In the genomic region with DNA sequence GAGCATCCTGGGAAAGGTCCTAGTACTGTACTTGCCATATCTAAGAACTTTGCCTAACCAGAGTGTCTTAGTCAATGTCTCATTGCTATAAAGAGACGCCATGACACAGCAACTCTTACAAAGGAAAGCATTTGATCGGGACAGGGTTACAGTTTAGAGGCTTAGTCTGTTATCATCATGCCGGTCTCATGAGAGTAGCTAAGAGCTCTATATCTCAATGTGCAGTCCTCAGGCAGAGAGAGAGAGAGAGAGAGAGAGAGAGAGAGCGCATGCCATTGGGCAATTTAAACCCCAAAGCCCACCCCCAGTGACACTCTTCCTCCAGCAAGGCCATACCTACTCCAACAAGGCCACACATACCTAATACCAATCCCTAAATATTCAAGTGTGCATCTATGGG, we compare ENCODE assay signal across 12 mouse cellular contexts.
"Had no signal": no experiment of that assay in that cellular context is flagged by ENCODE, and none has a peak within 500 bp of the region (broad histone marks: within the 10 kb centered on the region; RNA-seq: fewer than 3 reads in every experiment).

No protein-coding gene starts in this region.

- H3K27me3 ChIP-seq: kidney, embryonic 15.5 days; limb, embryonic 15.5 days; neural tube, embryonic 15.5 days had no signal

- H3K4me2 ChIP-seq: kidney, embryonic 15.5 days; limb, embryonic 15.5 days; lung, embryonic 14.5 days; neural tube, embryonic 15.5 days had no signal

- DNase-seq: kidney, adult 2 months; kidney, postnatal 25 days; lung, embryonic 14.5 days; lung, postnatal 14 days; midbrain, embryonic 14.5 days; thymus, postnatal 4 days had no signal

- H3K4me3 ChIP-seq: kidney, embryonic 15.5 days; limb, embryonic 15.5 days; midbrain, embryonic 10.5 days; myocyte; neural tube, embryonic 15.5 days had no signal

- H3K9me3 ChIP-seq: kidney, embryonic 15.5 days; limb, embryonic 15.5 days; midbrain, embryonic 10.5 days; neural tube, embryonic 15.5 days had no signal

- H3K36me3 ChIP-seq: kidney, embryonic 15.5 days; limb, embryonic 15.5 days; midbrain, embryonic 10.5 days; neural tube, embryonic 15.5 days had no signal

- H3K27ac ChIP-seq: kidney, embryonic 15.5 days; midbrain, embryonic 10.5 days; neural tube, embryonic 15.5 days; stomach, postnatal 0 days had no signal

- H3K4me1 ChIP-seq: midbrain, embryonic 10.5 days; neural tube, embryonic 15.5 days had no signal

- H3K9ac ChIP-seq: kidney, embryonic 15.5 days; limb, embryonic 15.5 days; lung, embryonic 14.5 days; neural tube, embryonic 15.5 days had no signal
